Mouse (Mus musculus): ENCODE measurements around the gene Celf5.

- TF ChIP-seq CTCF (IDR thresholded peaks at IDR 0.05; ENCODE audit: extremely low read depth, insufficient read length, insufficient replicate concordance, low read depth, low read length) (no peak), POLR2A (IDR thresholded peaks at IDR 0.05; ENCODE audit: low read depth, low read length) (peak; percentile 51; the same call in 1 of the 2 replicates)
Observed at GRCm38 (mm10) chr10:81429605-81430061, 52.9 kb downstream of the Celf5 start.

Data from small intestine, adult 2 months (tissue).